Mouse (Mus musculus) olfactory bulb, adult 2 months (tissue): ENCODE measurements around the gene Fam126a.

Experiments
- CTCF ChIP-seq: fragments of 200-500 bp; IDR thresholded peaks from 2 replicates; pipeline ENCODE4 v1.5.1; 2012; ENCODE audit warnings: low read depth, mild to moderate bottlenecking, low read length, moderate library complexity; ENCODE audit not compliant: insufficient read depth
- POLR2A ChIP-seq: fragments of 200-500 bp; IDR thresholded peaks from 2 replicates; pipeline ENCODE4 v1.6.1; 2012; ENCODE audit warnings: mild to moderate bottlenecking, low read depth, low read length, moderate library complexity; ENCODE audit not compliant: insufficient read depth

DNA sequence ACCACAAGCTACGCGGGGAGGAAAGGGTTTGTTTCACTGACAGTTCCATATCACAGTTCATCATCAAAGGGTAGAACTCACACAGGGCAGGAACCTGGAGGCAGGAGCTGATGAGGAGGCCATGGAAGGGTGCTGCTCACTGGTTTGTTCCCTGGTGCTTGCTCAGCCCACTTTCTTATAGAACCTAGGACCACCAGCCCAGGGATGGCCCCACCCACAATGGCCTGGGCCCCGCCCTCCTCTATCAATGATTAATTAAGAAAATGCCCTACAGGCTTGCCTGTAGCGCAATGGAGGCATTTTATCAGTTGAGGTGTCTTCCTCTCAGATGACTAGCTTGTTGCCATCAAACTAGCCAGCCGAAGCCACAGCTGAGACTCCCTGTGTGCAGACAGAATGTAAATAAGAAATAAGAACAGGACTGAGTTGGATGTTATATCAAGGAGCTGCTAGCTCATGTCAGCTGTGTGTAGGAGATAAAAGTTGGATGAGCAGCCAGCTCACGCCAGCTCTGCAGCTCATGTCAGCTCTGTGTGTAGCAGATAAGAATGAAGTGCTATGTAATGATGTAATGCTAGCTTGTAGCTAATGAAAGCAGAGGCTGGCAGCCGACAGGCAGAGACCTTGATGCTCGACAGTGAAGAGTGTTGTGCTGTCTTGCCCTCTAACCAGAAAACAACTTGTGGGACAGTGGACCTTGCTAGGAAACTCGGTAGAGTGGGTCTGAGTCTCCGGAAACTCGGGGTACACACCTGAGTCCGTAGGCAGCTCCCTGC, 107.8 kb downstream of the Fam126a start:
- no peak for TF ChIP-seq CTCF
- TF ChIP-seq POLR2A: no peak
